Mouse (Mus musculus) heart, adult 2 months (tissue): ENCODE measurements around the gene Klkb1.

Experiments used
- CTCF ChIP-seq: fragments of 200-600 bp; IDR thresholded peaks from 2 replicates; pipeline ENCODE4 v1.8.1; 2022; ENCODE audit warnings: antibody characterized with exemption, mild to moderate bottlenecking, moderate library complexity
- POLR2A ChIP-seq: fragments of 200-500 bp; IDR thresholded peaks from 2 replicates; pipeline ENCODE4 v1.6.1; 2011; ENCODE audit warnings: mild to moderate bottlenecking, low read depth, low read length, control low read depth; ENCODE audit not compliant: insufficient read depth

DNA sequence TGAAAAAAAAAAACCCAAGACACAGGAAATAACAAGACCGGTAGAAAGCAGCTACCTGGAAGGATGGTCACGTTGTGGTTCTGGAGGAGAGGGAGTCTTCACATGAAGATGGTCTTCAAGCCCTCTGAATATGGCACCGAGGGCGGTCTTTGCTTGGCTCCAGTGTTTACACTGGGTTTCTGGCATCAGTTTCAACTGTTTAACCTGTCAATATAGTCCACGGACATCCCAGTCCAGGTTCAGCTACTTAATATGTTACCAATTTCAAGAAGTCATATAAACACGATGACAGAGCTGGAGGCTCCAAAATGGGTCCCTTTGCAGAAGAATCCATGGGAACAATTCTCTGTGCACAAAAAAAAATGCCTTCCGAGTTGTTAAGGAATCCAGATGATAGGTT is at the start of gene Klkb1:
- TF ChIP-seq CTCF (no peak), POLR2A (no peak)
